Mouse (Mus musculus): ENCODE results near the gene Myb. TPM values are rescaled to one million over a fixed set of nuclear protein-coding genes. Genes with fewer than 3 reads are reported as not detected.

Gene Myb
- polyA plus RNA-seq, 1 experiment from 2014 or later: 7.7 TPM

DNA sequence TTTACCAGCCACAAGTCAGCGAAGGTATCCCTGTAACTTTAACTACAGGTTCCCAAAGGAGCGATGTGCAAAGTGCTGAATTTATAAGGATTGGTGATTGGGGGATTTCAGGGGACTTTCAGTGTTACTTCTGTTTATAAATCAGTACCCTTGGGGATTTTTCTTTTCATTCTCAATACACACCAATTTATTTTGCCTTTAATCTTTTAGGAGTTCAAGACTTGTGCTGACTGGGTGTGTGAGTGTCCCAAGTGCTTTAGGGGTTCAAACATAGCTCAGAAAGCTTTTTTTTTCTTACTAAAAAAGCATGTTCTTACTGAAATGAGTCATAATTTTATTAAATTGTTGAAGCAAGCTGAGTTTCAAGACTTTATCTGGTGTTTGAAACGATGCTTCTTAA is 1.3 kb upstream of the Myb start:
- H3K4me1 ChIP-seq (ENCODE audit: control insufficient read depth, insufficient read depth, low read length): no peaks in the 10 kb centered on the region
- 46% methylated on average over 3 of the region's 3 CpGs for WGBS
- peaks cover 21% of the 10 kb centered on the region for H3K27me3 ChIP-seq (replicated peaks; ENCODE audit: control insufficient read depth, insufficient read depth, low read length)
- no peak overlapping the region for H3K27ac ChIP-seq (replicated peaks; ENCODE audit: low read depth, low read length)
- ATAC-seq (ENCODE audit: low read depth): no peak
- H3K4me3 ChIP-seq (ENCODE audit: low read depth, low read length): no peak overlapping the region
- H3K4me2 ChIP-seq (ENCODE audit: low read depth, low read length): no peak overlapping the region
- no peaks in the 10 kb centered on the region for H3K9me3 ChIP-seq (ENCODE audit: control insufficient read depth, low read length)
- no peaks in the 10 kb centered on the region for H3K36me3 ChIP-seq (ENCODE audit: control insufficient read depth, insufficient read depth, low read length)
- DNase-seq (ENCODE audit: low spot score): no peak
- no peak overlapping the region for H3K9ac ChIP-seq (ENCODE audit: low read depth, low read length)

GRCm38 (mm10) chr10:21161359-21162094 is 743 bp upstream of the Myb start:
- ATAC-seq (ENCODE audit: low read depth): peak; percentile 34; the same call in 1 of the 2 replicates
- H3K27me3 ChIP-seq (replicated peaks; ENCODE audit: control insufficient read depth, insufficient read depth, low read length): peaks cover 21% of the 10 kb centered on the region
- H3K9ac ChIP-seq (ENCODE audit: low read depth, low read length): peak overlapping the region; percentile 82
- no peaks in the 10 kb centered on the region for H3K4me1 ChIP-seq (ENCODE audit: control insufficient read depth, insufficient read depth, low read length)
- H3K27ac ChIP-seq (replicated peaks; ENCODE audit: low read depth, low read length): no peak overlapping the region
- no peaks in the 10 kb centered on the region for H3K36me3 ChIP-seq (ENCODE audit: control insufficient read depth, insufficient read depth, low read length)
- peak overlapping the region; percentile 73 for H3K4me3 ChIP-seq (ENCODE audit: low read depth, low read length)
- WGBS: 2% methylated on average over 20 of the region's 20 CpGs
- no peaks in the 10 kb centered on the region for H3K9me3 ChIP-seq (ENCODE audit: control insufficient read depth, low read length)
- peak overlapping the region; percentile 97 for H3K4me2 ChIP-seq (ENCODE audit: low read depth, low read length)
- DNase-seq (ENCODE audit: low spot score): peak; percentile 64

GRCm38 (mm10) chr10:21159697-21160394 is 938 bp downstream of the Myb start:
- Histone ChIP-seq H3K9ac (ENCODE audit: low read depth, low read length) (peak overlapping the region; percentile 82), H3K27ac (replicated peaks; ENCODE audit: low read depth, low read length) (no peak overlapping the region), H3K4me1 (ENCODE audit: control insufficient read depth, insufficient read depth, low read length) (no peaks in the 10 kb centered on the region), H3K9me3 (ENCODE audit: control insufficient read depth, low read length) (no peaks in the 10 kb centered on the region), H3K4me3 (ENCODE audit: low read depth, low read length) (peak overlapping the region; percentile 73), H3K27me3 (replicated peaks; ENCODE audit: control insufficient read depth, insufficient read depth, low read length) (peaks cover 21% of the 10 kb centered on the region), H3K36me3 (ENCODE audit: control insufficient read depth, insufficient read depth, low read length) (no peaks in the 10 kb centered on the region), H3K4me2 (ENCODE audit: low read depth, low read length) (peak overlapping the region; percentile 97)
- ATAC-seq (ENCODE audit: low read depth): peak; percentile 45
- peak; percentile 36 for DNase-seq (ENCODE audit: low spot score)
- WGBS: under 1% methylated on average over 34 of the region's 44 CpGs

- peak; percentile 70; the same call in 1 of the 2 replicates for ATAC-seq (ENCODE audit: low read depth)
- peak overlapping the region; percentile 82 for H3K9ac ChIP-seq (ENCODE audit: low read depth, low read length)
- no peaks in the 10 kb centered on the region for H3K36me3 ChIP-seq (ENCODE audit: control insufficient read depth, insufficient read depth, low read length)
- no peaks in the 10 kb centered on the region for H3K4me1 ChIP-seq (ENCODE audit: control insufficient read depth, insufficient read depth, low read length)
- peak overlapping the region; percentile 97 for H3K4me2 ChIP-seq (ENCODE audit: low read depth, low read length)
- under 1% methylated on average over 30 of the region's 35 CpGs for WGBS
- H3K4me3 ChIP-seq (ENCODE audit: low read depth, low read length): peak overlapping the region; percentile 73
- peaks cover 21% of the 10 kb centered on the region for H3K27me3 ChIP-seq (replicated peaks; ENCODE audit: control insufficient read depth, insufficient read depth, low read length)
- H3K9me3 ChIP-seq (ENCODE audit: control insufficient read depth, low read length): no peaks in the 10 kb centered on the region
- DNase-seq (ENCODE audit: low spot score): peak; percentile 59
- no peak overlapping the region for H3K27ac ChIP-seq (replicated peaks; ENCODE audit: low read depth, low read length)
These were observed 1.8 kb downstream of the Myb start for GRCm38 (mm10) chr10:21158918-21159443.

GRCm38 (mm10) chr10:21158111-21158917 is 2.5 kb downstream of the Myb start:
- ATAC-seq (ENCODE audit: low read depth) (no peak), DNase-seq (ENCODE audit: low spot score) (peak; percentile 41)
- WGBS: 2% methylated on average over 19 of the region's 19 CpGs
- Histone ChIP-seq H3K27ac (replicated peaks; ENCODE audit: low read depth, low read length) (no peak overlapping the region), H3K4me3 (ENCODE audit: low read depth, low read length) (peak overlapping the region; percentile 73), H3K4me1 (ENCODE audit: control insufficient read depth, insufficient read depth, low read length) (no peaks in the 10 kb centered on the region), H3K36me3 (ENCODE audit: control insufficient read depth, insufficient read depth, low read length) (no peaks in the 10 kb centered on the region), H3K27me3 (replicated peaks; ENCODE audit: control insufficient read depth, insufficient read depth, low read length) (peaks cover 21% of the 10 kb centered on the region), H3K9me3 (ENCODE audit: control insufficient read depth, low read length) (no peaks in the 10 kb centered on the region), H3K4me2 (ENCODE audit: low read depth, low read length) (peak overlapping the region; percentile 97), H3K9ac (ENCODE audit: low read depth, low read length) (peak overlapping the region; percentile 82)

DNA sequence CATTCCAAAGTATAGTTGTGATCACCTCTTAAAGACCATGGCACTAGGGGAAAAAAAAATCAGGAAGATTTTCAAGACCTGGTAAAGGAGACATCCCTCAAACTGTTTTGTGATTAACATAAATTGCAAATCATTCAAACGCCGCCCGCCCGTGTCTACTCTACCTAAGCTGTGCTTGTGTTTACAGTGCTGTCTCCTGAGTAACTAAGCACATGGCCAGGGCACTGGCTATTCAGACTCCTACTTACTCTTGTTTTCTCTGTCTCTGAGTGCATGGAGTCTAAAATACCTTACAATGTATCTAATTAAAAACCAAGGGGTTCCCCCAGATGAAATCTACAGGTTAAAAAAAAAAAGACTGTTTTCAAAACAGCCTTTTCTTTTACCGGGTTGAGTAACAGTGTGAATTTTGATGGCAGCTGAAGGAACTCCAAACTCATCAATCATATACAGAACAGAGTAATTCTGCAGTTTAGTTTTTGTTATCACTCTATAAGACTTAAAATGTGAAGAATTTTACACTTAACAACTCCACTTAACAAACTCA is 3.8 kb downstream of the Myb start:
- 77% methylated on average over 5 of the region's 5 CpGs for WGBS
- Histone ChIP-seq H3K27me3 (replicated peaks; ENCODE audit: control insufficient read depth, insufficient read depth, low read length) (peaks cover 19% of the 10 kb centered on the region; the same call in 1 of the 2 replicates), H3K4me3 (ENCODE audit: low read depth, low read length) (no peak overlapping the region), H3K9ac (ENCODE audit: low read depth, low read length) (no peak overlapping the region), H3K4me1 (ENCODE audit: control insufficient read depth, insufficient read depth, low read length) (no peaks in the 10 kb centered on the region), H3K27ac (replicated peaks; ENCODE audit: low read depth, low read length) (no peak overlapping the region), H3K36me3 (ENCODE audit: control insufficient read depth, insufficient read depth, low read length) (no peaks in the 10 kb centered on the region), H3K9me3 (ENCODE audit: control insufficient read depth, low read length) (no peaks in the 10 kb centered on the region), H3K4me2 (ENCODE audit: low read depth, low read length) (no peak overlapping the region)
- DNase-seq (ENCODE audit: low spot score): no peak
- ATAC-seq (ENCODE audit: low read depth): no peak

DNA sequence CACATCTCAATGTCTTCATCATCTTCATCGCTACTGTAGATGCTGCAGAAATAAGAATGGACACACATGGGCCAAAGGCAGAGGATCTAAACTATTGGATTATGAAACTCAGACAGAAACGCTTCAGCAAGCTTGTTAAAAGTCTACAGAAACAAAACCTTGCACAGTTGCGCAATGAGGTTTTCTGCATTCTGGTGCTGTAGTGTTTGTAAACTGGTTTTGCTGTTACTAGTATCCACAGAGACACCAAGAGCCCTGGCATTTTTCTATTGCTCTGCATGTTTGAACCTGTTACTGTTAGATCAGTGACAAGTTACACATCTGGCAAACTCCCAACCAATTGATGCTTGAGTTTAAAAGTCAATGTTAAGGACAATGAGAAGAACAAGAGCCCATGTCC is 4.4 kb downstream of the Myb start:
- Histone ChIP-seq H3K4me3 (ENCODE audit: low read depth, low read length) (no peak overlapping the region), H3K9ac (ENCODE audit: low read depth, low read length) (no peak overlapping the region), H3K4me1 (ENCODE audit: control insufficient read depth, insufficient read depth, low read length) (no peaks in the 10 kb centered on the region), H3K36me3 (ENCODE audit: control insufficient read depth, insufficient read depth, low read length) (no peaks in the 10 kb centered on the region), H3K9me3 (ENCODE audit: control insufficient read depth, low read length) (no peaks in the 10 kb centered on the region), H3K4me2 (ENCODE audit: low read depth, low read length) (no peak overlapping the region), H3K27ac (replicated peaks; ENCODE audit: low read depth, low read length) (no peak overlapping the region), H3K27me3 (replicated peaks; ENCODE audit: control insufficient read depth, insufficient read depth, low read length) (peaks cover 13% of the 10 kb centered on the region; the same call in 1 of the 2 replicates)
- DNase-seq (ENCODE audit: low spot score): peak; percentile 39
- ATAC-seq (ENCODE audit: low read depth): no peak
- 93% methylated on average over 3 of the region's 3 CpGs for WGBS

DNA sequence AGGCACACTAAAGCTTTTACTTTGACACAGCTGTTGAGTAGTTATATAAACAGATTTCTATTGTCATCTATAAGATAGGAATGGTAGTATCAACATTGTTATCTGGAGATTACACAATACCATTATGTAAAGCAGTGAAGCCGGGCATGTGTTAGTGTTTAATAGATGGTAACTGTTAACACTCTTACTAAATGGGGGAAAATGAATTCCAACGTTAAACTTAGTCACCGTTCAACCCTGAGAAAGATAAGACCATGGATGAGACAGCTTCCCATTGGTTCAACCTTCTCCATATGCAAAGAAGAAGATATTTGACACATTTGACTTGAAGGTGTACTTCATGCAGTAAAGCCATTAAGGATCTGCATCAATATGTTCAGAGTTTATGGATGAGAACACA is 5.9 kb downstream of the Myb start:
- no peak for DNase-seq (ENCODE audit: low spot score)
- Histone ChIP-seq H3K9ac (ENCODE audit: low read depth, low read length) (no peak overlapping the region), H3K9me3 (ENCODE audit: control insufficient read depth, low read length) (no peaks in the 10 kb centered on the region), H3K4me2 (ENCODE audit: low read depth, low read length) (no peak overlapping the region), H3K27me3 (replicated peaks; ENCODE audit: control insufficient read depth, insufficient read depth, low read length) (peaks cover 11% of the 10 kb centered on the region; the same call in 1 of the 2 replicates), H3K36me3 (ENCODE audit: control insufficient read depth, insufficient read depth, low read length) (0 out of 2 replicates have a peak, but pooled peaks cover 3% of the 10 kb centered on the region), H3K4me1 (ENCODE audit: control insufficient read depth, insufficient read depth, low read length) (no peaks in the 10 kb centered on the region), H3K4me3 (ENCODE audit: low read depth, low read length) (no peak overlapping the region), H3K27ac (replicated peaks; ENCODE audit: low read depth, low read length) (no peak overlapping the region)
- no peak for ATAC-seq (ENCODE audit: low read depth)
- WGBS: 83% methylated on average over 3 of the region's 3 CpGs
